Mouse (Mus musculus) hematopoietic stem cell, adult 5-6 weeks (primary cell): ENCODE results near the gene Ccr3. TPM values are rescaled to one million over a fixed set of nuclear protein-coding genes. Genes with fewer than 3 reads are reported as not detected.

Experiments
- total RNA-seq: library from RNA; stranded (forward); fragments of 172-1452, 232-1000 nt; gene quantifications from 2 replicates; pipeline ENCODE4 v1.2.3, GENCODE M21; 2017

Gene Ccr3
- total RNA-seq, 1 experiment from 2014 or later: 0.35 TPM

Other genes with a start within 250 kb of the Ccr3 start
- gene Cxcr6, start 215.5 kb upstream of the Ccr3 start, total RNA-seq: 2.9 and 3.4 TPM in 2 replicates
- 10.6 and 24.7 TPM in 2 replicates for gene Fyco1, start 170.1 kb upstream of the Ccr3 start, total RNA-seq
- 0.25 and 0.38 TPM in 2 replicates for gene Xcr1, start 159.9 kb upstream of the Ccr3 start, total RNA-seq
- gene Ccr1, start 53.3 kb upstream of the Ccr3 start, total RNA-seq: 3.6 and 11.7 TPM in 2 replicates
- gene Ccr1l1, start 43.6 kb upstream of the Ccr3 start, total RNA-seq: 0.44 TPM in 1 of 2 replicates, not detected in the other
- gene Ccr2, start 80.0 kb downstream of the Ccr3 start, total RNA-seq: 11.8 and 23.4 TPM in 2 replicates
- 0.84 and 3.2 TPM in 2 replicates for gene Ccr5, start 99.6 kb downstream of the Ccr3 start, total RNA-seq